Mouse (Mus musculus) kidney, adult 9 months (tissue): ENCODE results near the gene Cntnap2.
A peak's percentile ranks its signal among the peaks of the same experiment; 100 is the strongest.
"Not testable (repeated sequence)": the region's sequence is repeated elsewhere in the genome, so short reads cannot be mapped to it uniquely, and the experiment has no call there.

Experiments used
- DNase-seq: peaks from one replicate; pipeline ENCODE4 v3.0.0; 2022

Gene Cntnap2

GRCm38 (mm10) chr6:47259626-47260114 lies 2200.5 kb downstream of the Cntnap2 start:
- DNase-seq: no peak

DNA sequence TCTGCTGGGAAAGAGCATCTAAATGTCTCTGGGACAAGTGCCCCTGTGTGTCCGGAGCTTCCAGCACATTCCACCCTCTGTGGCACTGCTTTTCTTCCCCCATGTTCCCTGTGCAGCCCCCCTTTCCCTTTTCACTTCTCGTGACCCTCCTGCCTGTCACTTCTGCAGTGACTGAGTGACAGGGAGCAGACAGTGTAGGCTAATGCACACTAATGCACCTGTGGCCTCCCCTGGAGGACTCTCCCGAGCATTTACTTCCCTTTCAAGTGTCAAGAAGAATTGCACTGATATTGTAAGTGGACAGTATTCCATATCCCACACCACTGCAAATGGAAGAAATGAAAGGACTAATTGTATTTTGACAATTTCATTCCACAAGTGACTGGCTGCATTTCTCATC lies 2208.1 kb downstream of the Cntnap2 start:
- DNase-seq: no peak

DNA sequence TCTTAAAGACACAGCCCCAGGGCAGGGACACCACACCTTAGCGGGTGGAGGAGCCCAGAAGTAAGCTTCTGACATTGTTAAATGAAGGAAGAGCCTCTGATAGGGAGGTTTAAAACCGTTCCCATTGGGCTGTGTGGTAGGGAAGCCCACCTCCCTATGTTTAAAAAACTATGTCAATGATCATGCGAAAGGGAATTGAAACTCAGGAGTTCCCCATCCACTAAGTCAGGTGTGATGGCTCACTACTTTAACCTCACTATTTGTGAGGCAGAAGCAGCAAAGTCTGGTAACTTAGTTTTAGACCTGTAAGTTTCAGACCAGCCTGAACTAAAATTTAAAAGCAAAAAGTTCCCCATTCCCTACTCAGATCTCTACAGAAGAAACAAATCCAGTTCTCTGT lies 2210.3 kb downstream of the Cntnap2 start:
- DNase-seq: no peak

DNA sequence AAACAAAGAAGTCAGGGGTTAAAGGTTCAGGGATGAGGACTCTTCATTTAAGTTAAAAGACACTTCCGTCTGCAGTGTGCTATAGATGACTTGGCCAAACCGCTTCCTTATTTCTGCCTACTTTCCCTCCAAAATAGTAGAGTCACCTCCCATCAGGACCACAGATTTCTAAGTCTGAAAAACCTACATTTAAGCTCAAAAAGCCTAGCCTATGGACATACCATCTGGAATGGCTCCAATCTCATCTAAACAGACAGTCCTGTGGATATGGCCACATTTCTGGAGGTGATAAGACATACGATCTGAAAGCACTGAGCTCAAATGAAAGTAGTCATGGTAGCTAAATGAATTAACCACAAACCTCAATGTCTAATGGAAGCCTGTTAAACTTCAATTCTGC lies 2212.4 kb downstream of the Cntnap2 start:
- DNase-seq: no peak

DNA sequence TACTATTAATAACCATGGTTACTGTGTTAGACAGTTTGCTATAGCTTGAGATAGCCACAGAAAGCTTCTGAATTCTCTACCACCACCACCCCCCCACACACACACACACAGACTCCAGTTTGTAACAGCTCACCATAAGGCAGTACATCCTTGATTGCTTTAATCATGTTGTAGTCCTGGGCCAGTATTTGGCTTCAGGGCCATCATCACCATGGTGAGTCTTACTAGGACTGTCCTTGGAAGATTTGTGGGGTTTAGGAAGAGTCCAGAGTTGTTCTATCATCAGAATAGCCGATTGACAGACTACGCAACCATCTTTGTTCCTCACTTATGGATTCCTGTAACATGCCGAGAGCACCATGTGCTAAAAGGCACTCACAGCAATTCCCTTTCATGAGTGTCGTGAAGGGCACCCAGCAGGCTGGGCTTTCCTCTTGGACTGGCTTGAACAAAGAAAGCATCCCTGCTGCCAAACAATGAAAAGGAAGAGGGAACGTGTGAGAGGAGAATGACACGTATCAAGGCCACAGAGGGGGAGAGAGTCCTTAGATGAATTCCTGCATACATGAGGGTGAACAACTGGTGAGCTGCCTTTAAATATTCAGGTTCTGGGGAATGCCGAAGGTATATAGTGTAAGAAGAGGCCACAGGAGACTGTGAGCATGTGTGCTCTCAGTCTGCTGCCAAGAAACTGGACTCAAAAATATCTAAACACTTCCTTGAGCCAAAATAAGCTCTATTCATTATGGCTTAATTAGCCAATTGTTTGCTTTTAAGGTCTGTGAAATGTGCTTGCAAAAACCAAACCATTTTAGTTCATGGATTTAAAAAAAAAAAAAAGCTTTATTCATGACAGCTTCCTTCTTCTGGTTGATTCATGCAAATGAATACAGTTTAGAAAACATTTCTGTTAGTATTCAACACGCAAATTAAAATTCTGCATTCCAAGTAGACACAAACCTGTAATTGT lies 2213.7 kb downstream of the Cntnap2 start:
- no peak for DNase-seq

GRCm38 (mm10) chr6:47275065-47275464 lies 2215.9 kb downstream of the Cntnap2 start:
- DNase-seq: no peak

- no peak for DNase-seq
These were observed 2220.0 kb downstream of the Cntnap2 start for GRCm38 (mm10) chr6:47279183-47279582.

DNA sequence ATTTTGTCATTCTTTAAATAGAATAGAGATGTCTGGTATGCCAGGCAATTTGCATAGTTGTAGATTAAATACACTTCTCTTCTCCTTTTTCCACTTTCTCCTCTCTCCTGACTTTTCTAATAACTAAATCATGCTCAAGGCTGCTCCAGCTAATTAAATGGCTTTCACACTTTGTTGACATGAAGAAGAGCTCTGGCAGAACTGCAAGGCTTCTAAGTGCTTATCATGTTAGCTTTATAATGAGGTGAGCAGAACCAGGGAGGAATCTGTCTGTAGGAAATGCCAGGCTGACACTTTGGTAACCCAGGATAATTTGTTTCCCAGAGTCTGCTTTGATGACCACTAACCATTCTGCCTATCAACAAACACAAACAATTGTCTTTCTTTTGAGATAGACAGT lies 2222.4 kb downstream of the Cntnap2 start:
- no peak for DNase-seq

GRCm38 (mm10) chr6:47284794-47285193 lies 2225.6 kb downstream of the Cntnap2 start:
- no peak for DNase-seq

- no peak for DNase-seq
These were observed 2226.6 kb downstream of the Cntnap2 start for GRCm38 (mm10) chr6:47285742-47286141.

DNA sequence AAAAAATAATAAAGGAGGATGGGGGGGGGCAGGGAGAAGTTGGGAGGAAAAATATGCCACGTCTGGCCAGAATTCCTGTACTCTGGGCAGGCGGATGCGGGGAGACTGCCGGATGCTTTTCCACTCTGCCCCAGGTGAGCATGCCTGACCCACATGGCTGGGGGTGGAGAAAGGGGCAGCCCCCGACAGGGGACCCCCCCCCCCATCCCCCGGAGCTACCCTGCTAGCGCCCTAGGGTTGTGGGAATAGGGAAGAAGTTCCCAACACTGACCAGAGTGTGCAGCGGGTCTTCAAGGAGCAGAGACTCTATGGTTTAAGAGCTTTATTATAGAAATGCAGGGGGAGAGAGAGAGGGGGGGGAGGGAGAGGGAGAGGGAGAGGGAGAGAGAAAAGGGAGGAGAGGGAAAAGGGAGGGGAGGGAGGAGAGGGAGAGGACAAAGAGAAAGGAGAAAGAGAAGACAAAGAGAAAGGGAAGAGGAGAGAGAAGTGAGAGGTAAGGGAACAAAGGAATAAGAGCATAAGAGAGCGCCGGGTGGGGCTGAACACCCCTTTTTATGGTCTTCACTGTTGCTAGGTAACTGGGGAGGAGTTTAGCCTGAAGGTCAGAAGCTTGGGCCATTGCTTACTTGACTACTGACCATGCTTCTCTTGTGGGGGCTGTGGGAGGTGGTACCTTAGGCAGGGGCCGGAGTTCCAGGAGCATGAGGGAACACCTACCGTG lies 2227.2 kb downstream of the Cntnap2 start:
- not testable (repeated sequence) for DNase-seq

DNA sequence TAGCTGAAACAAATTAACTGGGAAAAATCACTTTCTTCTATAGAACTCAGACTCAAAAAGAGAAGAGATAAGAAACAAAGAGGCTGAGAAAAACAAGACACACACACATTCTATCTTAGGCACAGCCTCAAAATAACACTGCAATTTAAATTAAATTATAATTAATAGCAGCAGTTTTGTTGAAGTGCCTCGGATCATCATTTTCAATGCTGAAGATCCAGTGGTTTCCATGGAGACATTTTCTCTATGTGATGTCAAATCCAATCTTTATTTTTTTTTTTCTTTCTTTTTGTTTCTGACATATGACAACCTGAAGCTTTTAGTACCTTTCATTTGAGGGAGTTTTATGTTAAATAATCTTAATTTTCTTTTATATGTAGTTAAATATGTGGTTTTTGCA lies 2228.6 kb downstream of the Cntnap2 start:
- DNase-seq: no peak

- DNase-seq: no peak
These were observed 2232.8 kb downstream of the Cntnap2 start for GRCm38 (mm10) chr6:47291973-47292372.

DNA sequence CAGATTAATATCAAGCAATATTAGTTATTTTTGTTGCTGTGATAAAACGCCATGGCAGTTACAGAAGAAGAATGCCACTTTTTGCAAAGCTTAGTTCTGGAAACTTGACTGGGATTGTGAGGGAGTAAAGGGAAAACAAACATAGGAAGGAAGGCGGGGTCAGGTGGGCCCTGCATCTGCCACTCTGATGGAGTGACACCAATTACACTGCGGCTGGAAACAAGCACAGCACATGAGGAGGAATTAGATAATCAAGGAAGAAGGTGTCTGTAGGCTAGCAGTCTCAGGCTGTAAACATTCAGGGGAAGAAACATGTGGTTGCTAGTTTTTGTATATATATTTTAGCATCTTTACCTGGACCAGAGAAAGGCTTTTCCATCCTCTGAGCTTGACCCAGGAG lies 2233.3 kb downstream of the Cntnap2 start:
- no peak for DNase-seq

DNA sequence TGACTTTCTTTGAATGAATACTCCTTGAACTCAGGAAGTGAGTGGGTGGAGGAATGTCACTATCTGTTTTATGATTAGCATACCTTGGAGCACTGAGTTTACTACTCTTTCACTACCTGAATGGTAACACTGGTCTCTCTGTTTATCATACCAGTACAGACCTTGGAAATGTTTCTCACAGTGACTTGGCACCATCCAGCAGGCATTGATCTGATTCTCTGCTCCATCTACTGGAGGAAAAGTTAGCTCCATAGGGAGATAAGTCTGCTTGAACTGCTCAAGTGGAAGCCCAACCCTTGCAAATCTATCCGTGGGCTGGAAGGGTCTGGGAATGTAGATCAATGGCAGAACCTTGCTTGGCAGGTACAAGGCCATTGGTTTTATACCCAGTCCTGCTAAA lies 2235.3 kb downstream of the Cntnap2 start:
- DNase-seq: no peak

DNA sequence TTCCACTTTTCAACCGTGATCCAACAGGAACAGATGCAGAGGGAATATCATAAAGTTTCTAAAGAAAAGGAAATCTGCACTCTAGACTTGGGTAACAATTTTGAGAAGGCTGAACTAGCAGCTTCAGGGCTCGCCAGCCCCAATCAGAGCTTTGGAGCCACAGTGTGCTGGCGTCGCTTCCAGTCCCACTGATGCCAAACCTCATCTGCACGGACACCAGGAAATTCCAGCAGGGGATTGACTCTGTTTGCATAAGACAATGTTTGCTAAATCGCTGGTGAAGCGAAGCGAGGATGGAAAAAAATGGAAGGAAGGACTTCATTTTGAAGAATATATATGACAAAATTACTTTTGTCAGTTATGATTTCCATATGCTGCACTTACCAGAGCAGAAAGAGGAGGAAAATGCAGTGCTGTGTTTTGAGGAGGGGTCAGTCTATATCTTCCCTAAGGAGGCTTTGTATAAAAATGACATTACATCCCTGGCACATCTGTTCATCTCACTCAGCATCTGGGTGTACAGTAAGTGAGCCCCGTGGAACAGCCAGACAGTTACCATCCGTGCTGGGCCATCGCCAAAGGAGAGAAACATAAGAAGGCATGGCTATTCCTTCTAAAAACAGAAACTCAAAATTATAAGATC lies 2245.8 kb downstream of the Cntnap2 start:
- no peak for DNase-seq

GRCm38 (mm10) chr6:47306065-47306798 lies 2247.1 kb downstream of the Cntnap2 start:
- DNase-seq: peak; percentile 11

GRCm38 (mm10) chr6:47306954-47307353 lies 2247.8 kb downstream of the Cntnap2 start:
- DNase-seq: no peak

DNA sequence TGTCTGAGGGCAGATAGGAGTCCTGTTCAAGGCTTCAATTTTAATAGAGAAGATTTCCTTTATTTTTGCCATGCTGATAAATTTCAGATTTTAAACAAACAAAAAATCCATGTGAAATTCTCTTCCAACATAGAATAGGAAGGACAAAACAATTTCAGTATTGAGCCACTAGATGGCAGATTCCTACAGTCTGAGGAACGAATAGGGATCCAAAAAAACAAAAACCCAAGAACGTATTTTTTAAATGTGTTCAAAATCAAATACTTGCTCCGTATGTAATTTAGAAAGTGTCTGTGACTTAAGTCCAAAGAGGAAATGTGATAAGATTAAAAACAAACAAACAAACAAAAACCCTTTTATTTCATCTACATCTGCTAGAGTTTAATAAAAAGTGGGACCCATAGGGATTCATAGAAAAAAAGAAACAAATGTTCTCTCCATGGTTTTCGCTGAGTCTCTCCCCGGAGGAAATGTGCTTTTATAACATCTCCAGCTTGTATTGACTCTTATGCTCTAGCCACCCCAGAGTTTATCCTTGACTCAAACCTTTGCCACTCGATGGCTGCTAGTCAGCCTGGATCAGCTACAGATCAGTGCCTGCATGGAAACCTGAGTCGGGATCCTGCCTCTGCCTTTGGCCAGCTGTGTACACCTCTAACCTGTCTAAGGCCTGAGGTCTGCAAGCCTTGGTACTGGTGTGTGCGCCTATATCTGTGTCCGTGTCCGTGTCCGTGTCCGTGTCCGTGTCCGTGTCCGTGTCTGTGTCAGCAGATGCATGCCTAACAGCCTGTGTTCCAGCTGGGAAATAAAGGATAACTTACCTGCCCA lies 2255.6 kb downstream of the Cntnap2 start:
- DNase-seq: peak; percentile 54

- no peak for DNase-seq
These were observed 2256.3 kb downstream of the Cntnap2 start for GRCm38 (mm10) chr6:47315454-47315853.

GRCm38 (mm10) chr6:47317253-47317652 lies 2258.1 kb downstream of the Cntnap2 start:
- no peak for DNase-seq

DNA sequence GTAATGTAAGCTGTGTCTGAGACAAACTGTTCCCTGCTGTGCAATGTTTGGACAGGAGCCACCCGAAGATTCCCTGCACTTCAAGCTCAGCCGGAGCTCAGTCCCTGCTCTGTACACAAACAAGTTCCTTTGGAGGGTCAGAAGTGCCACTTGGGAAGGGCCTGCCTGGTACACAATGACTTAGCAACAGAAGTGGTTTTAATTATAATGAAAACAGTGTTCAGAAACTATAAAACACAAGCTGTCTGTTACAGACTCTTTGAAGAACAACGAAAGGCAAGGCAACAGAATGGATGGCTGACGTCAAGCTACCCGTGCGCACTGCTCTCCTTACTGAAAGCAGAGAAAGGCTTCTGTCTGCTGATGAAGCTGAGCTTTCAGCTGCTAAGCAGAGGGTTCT lies 2259.5 kb downstream of the Cntnap2 start:
- DNase-seq: peak; percentile 11
